Mouse (Mus musculus) bone marrow, adult 2 months (tissue): ENCODE data around the gene Auts2. TPM values are rescaled to one million over a fixed set of nuclear protein-coding genes. Genes with fewer than 3 reads are reported as not detected.

ENCODE experiments used
- H3K27ac ChIP-seq: fragments of 200-500 bp; 2 replicates; pipeline ENCODE4 v1.5.1; 2012; ENCODE audit warnings: low read depth, mild to moderate bottlenecking, control low read depth, inconsistent platforms, low read length; ENCODE audit not compliant: control insufficient read depth, poor library complexity, insufficient read depth
- H3K4me1 ChIP-seq: fragments of 200-500 bp; 2 replicates; pipeline ENCODE4 v1.6.1; 2011; ENCODE audit warnings: low read length; ENCODE audit not compliant: control insufficient read depth, insufficient read depth
- H3K4me3 ChIP-seq: fragments of 200-500 bp; replicated peaks from 2 replicates; pipeline ENCODE3; 2011; ENCODE audit warnings: mild to moderate bottlenecking, low read depth, low read length, control low read depth; ENCODE audit not compliant: control insufficient read depth
- CTCF ChIP-seq: fragments of 200-500 bp; IDR thresholded peaks from 2 replicates; pipeline ENCODE4 v1.5.1; 2011; ENCODE audit warnings: low read length, control low read depth; ENCODE audit not compliant: control insufficient read depth, insufficient read depth
- POLR2A ChIP-seq: fragments of 200-500 bp; IDR thresholded peaks from 2 replicates; pipeline ENCODE4 v1.6.1; 2011; ENCODE audit warnings: low read depth, mild to moderate bottlenecking, control low read depth, low read length, borderline replicate concordance; ENCODE audit not compliant: control insufficient read depth
- WGBS: fragments of 180-500 bp; shearing (Covaris S2); methylation state at CpG from one replicate; pipeline ENCODE4 v1.1.7; 2018; 5-methylcytosine and 5-hydroxymethylcytosine counted together
- polyA plus RNA-seq: library from polyadenylated mRNA; stranded (reverse); fragments of >200 nt; gene quantifications from 2 replicates; pipeline ENCODE4 v1.2.4, GENCODE M21; 2011; ENCODE audit warnings: low replicate concordance; ENCODE audit not compliant: missing spikeins, insufficient read depth, insufficient read length

Gene Auts2
- polyA plus RNA-seq, 1 experiment, result 1.5 TPM

- Histone ChIP-seq H3K27ac (no peak overlapping the region), H3K4me3 (no peak overlapping the region), H3K4me1 (no peaks in the 10 kb centered on the region)
- WGBS, result 69% methylated on average over 5 of the region's 5 CpGs
- TF ChIP-seq POLR2A, result no peak
- TF ChIP-seq CTCF, result no peak
These were observed 307.7 kb downstream of the Auts2 start for GRCm38 (mm10) chr5:132235460-132235859.

GRCm38 (mm10) chr5:132234471-132234870 is 308.7 kb downstream of the Auts2 start:
- no peak for TF ChIP-seq POLR2A
- no peak for TF ChIP-seq CTCF
- no peak overlapping the region for H3K27ac ChIP-seq
- WGBS, result 72% methylated on average over 7 of the region's 7 CpGs
- H3K4me3 ChIP-seq, result no peak overlapping the region
- H3K4me1 ChIP-seq, result no peaks in the 10 kb centered on the region

GRCm38 (mm10) chr5:132231280-132232047 is 311.7 kb downstream of the Auts2 start:
- no peak overlapping the region for H3K27ac ChIP-seq
- 49% methylated on average over 10 of the region's 10 CpGs for WGBS
- H3K4me3 ChIP-seq, result no peak overlapping the region
- H3K4me1 ChIP-seq, result no peaks in the 10 kb centered on the region
- TF ChIP-seq POLR2A (no peak), CTCF (no peak)

GRCm38 (mm10) chr5:132229644-132230357 is 313.3 kb downstream of the Auts2 start:
- no peak overlapping the region for H3K4me3 ChIP-seq
- TF ChIP-seq POLR2A (no peak), CTCF (no peak)
- H3K27ac ChIP-seq, result no peak overlapping the region
- no peaks in the 10 kb centered on the region for H3K4me1 ChIP-seq
- WGBS, result 50% methylated on average over 8 of the region's 8 CpGs

- WGBS, result 57% methylated on average over 1 of the region's 1 CpGs
- no peak overlapping the region for H3K27ac ChIP-seq
- no peak overlapping the region for H3K4me3 ChIP-seq
- TF ChIP-seq CTCF (no peak), POLR2A (no peak)
- H3K4me1 ChIP-seq, result no peaks in the 10 kb centered on the region
These were observed 314.1 kb downstream of the Auts2 start for GRCm38 (mm10) chr5:132229023-132229422.

- H3K4me3 ChIP-seq, result no peak overlapping the region
- no peak overlapping the region for H3K27ac ChIP-seq
- 55% methylated on average over 12 of the region's 12 CpGs for WGBS
- H3K4me1 ChIP-seq, result no peaks in the 10 kb centered on the region
- TF ChIP-seq CTCF (no peak), POLR2A (no peak)
These were observed 322.7 kb downstream of the Auts2 start for GRCm38 (mm10) chr5:132220376-132220930.

- no peaks in the 10 kb centered on the region for H3K4me1 ChIP-seq
- no peak for TF ChIP-seq CTCF
- TF ChIP-seq POLR2A, result no peak
- WGBS, result 83% methylated on average over 2 of the region's 2 CpGs
- H3K4me3 ChIP-seq, result no peak overlapping the region
- no peak overlapping the region for H3K27ac ChIP-seq
These were observed 327.0 kb downstream of the Auts2 start for GRCm38 (mm10) chr5:132216143-132216542.

- H3K4me3 ChIP-seq, result no peak overlapping the region
- H3K27ac ChIP-seq, result no peak overlapping the region
- 60% methylated on average over 2 of the region's 2 CpGs for WGBS
- no peaks in the 10 kb centered on the region for H3K4me1 ChIP-seq
- TF ChIP-seq CTCF (no peak), POLR2A (no peak)
These were observed 330.7 kb downstream of the Auts2 start for GRCm38 (mm10) chr5:132212446-132212845.

GRCm38 (mm10) chr5:132209694-132210093 is 333.4 kb downstream of the Auts2 start:
- Histone ChIP-seq H3K4me1 (no peaks in the 10 kb centered on the region), H3K4me3 (no peak overlapping the region), H3K27ac (no peak overlapping the region)
- TF ChIP-seq POLR2A (no peak), CTCF (no peak)
